Mouse (Mus musculus) gonadal fat pad, adult 2 months (tissue): ENCODE data around the gene Gimd1. TPM values are rescaled to one million over a fixed set of nuclear protein-coding genes. Genes with fewer than 3 reads are reported as not detected.

Source experiments
- polyA plus RNA-seq: library from polyadenylated mRNA; depleted of rRNA; stranded (reverse); fragments of >200 nt; gene quantifications from 2 replicates; pipeline ENCODE4 v1.2.3, GENCODE M21; 2012; rRNA removed

Gene Gimd1
- polyA plus RNA-seq, 1 experiment: not detected

Other genes starting within 250 kb of the Gimd1 start
- 5.1 and 6.0 TPM in 2 replicates for gene Tbck, start 54.3 kb downstream of the Gimd1 start, polyA plus RNA-seq
- gene Aimp1, start 54.5 kb downstream of the Gimd1 start, polyA plus RNA-seq: 16.7 and 18.7 TPM in 2 replicates